Mouse (Mus musculus) skeletal muscle tissue, adult 2 months (tissue): ENCODE data around the gene Pak2.

Source experiments
- DNase-seq: peaks from one replicate; pipeline ENCODE4 v3.0.0-alpha.2; 2012; ENCODE audit warnings: low read depth, low spot score

The Pak2 gene

GRCm38 (mm10) chr16:32002509-32003477 lies 76.3 kb downstream of the Pak2 start, which contains the start of gene Senp5:
TSS of gene Senp5 (minus strand) at chr16:32003287.
- peak; percentile 91 for DNase-seq

GRCm38 (mm10) chr16:31996371-31996770 lies 82.8 kb downstream of the Pak2 start:
- DNase-seq, result no peak

- DNase-seq, result no peak
Measured at GRCm38 (mm10) chr16:31993946-31994345, 85.2 kb downstream of the Pak2 start.

- no peak for DNase-seq
Measured at GRCm38 (mm10) chr16:31993195-31993594, 85.9 kb downstream of the Pak2 start.

- no peak for DNase-seq
Measured at GRCm38 (mm10) chr16:31992039-31992438, 87.1 kb downstream of the Pak2 start.

- DNase-seq, result no peak
Measured at GRCm38 (mm10) chr16:31980946-31981345, 98.2 kb downstream of the Pak2 start.

- DNase-seq, result no peak
Measured at GRCm38 (mm10) chr16:31979501-31979900, 99.6 kb downstream of the Pak2 start.

- DNase-seq, result no peak
Measured at GRCm38 (mm10) chr16:31975258-31975657, 103.9 kb downstream of the Pak2 start.
